Mouse (Mus musculus) hindbrain, embryonic 10.5 days (tissue): ENCODE data around the gene Pxk. TPM values are rescaled to one million over a fixed set of nuclear protein-coding genes. Genes with fewer than 3 reads are reported as not detected.

Experiments used
- DNase-seq: peaks from one replicate; pipeline ENCODE4 v3.0.0-alpha.2; 2017; ENCODE audit warnings: low spot score
- H3K27ac ChIP-seq: fragments of 300-500 bp; sonication (generic); 2 replicates; pipeline ENCODE4 v1.5.1; 2016; ENCODE audit warnings: mild to moderate bottlenecking, moderate library complexity
- H3K27me3 ChIP-seq: fragments of 300-500 bp; sonication (generic); 2 replicates; pipeline ENCODE4 v1.6.1; 2016; ENCODE audit warnings: mild to moderate bottlenecking; ENCODE audit not compliant: poor library complexity, insufficient read depth, severe bottlenecking
- H3K36me3 ChIP-seq: fragments of 300-500 bp; sonication (generic); 2 replicates; pipeline ENCODE4 v1.6.1; 2016; ENCODE audit warnings: mild to moderate bottlenecking, moderate library complexity
- H3K4me1 ChIP-seq: fragments of 300-500 bp; sonication (generic); replicated peaks from 2 replicates; pipeline ENCODE4 v1.6.1; 2016; ENCODE audit warnings: mild to moderate bottlenecking
- H3K4me3 ChIP-seq: fragments of 300-500 bp; sonication (generic); 2 replicates; pipeline ENCODE4 v1.5.1; 2016; ENCODE audit warnings: mild to moderate bottlenecking, moderate library complexity
- H3K9me3 ChIP-seq: fragments of 300-500 bp; sonication (generic); 2 replicates; pipeline ENCODE4 v1.6.1; 2016; ENCODE audit warnings: mild to moderate bottlenecking, moderate library complexity
- WGBS: fragments of 180-500 bp; shearing (Covaris S2); methylation state at CpG from one replicate; pipeline ENCODE4 v1.1.7; 2016; 5-methylcytosine and 5-hydroxymethylcytosine counted together
- polyA plus RNA-seq: library from polyadenylated mRNA; unstranded; fragments of >200 nt; fragmentation: Nextera tagmentation; extraction: Ambion mirVana; gene quantifications from 2 replicates; pipeline ENCODE4 v1.2.1, GENCODE M21; 2016

Pxk gene
- polyA plus RNA-seq = 19.8 and 23.8 TPM in 2 replicates

DNA sequence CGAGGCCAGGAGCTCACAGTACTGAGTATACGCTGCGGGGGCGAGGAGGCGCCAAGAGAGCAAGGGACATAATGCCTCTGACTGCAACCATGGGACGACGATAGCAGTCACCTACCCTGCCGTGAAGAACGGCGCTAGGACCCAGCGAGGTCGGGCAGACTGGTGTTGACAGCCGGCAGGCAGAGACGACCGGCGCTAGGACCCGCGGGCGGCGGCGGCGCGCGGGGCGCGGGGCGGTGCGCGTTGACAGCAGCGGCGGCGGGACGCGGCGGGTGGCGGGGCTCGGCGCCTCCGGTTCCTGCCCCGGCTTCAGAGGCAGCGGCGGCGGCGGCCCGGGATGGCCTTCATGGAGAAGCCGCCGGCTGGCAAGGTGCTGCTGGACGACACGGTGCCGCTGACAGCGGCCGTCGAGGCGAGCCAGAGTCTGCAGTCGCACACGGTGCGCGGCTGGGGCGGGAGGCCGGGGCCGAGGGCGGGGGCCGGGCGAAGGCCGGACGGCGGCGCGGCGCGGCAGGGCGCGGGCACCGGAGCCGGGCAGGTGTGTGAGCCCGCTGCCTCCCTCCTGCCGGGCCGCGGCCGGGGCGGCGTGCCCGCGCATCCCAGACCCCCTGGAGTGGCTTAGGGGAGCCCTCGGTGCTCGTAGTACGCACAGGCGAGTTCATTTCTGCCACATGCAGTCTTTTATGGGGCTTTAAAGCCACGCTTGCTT is at the start of gene Pxk:
TSS of gene Pxk (plus strand) at position 234 of the 709 bp plus-strand sequence.
- peak; percentile 94 for DNase-seq
- Histone ChIP-seq H3K4me3 (peak within 1 kb of the TSS; percentile 84), H3K27me3 (no peaks in the 10 kb centered on the region), H3K27ac (peak within 1 kb of the TSS; percentile 87), H3K36me3 (no peaks in the 10 kb centered on the region), H3K9me3 (no peaks in the 10 kb centered on the region), H3K4me1 (peaks cover 24% of the 10 kb centered on the region)
- WGBS = under 1% methylated on average over 89 of the region's 89 CpGs

DNA sequence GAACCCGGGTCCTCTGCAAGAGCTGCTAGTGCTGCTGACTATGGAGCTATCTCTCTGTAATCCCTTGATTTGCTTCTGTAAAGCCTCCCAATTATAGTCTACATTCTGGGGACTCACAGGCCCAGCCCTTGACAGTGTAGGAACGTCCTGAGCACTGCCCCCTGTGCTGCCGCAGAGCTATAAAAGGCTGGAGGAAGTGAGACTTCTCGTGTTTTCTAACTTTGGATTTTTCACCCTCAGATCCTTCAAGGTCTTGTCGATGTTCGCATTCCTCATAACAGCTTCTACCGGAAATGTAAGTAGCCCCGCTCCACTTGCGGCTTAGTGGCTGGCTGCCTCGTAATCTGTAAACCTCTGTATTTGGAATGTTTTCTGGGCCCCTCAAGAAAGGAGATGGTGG is 48.7 kb upstream of the Pxk start:
- no peak overlapping the region for H3K4me3 ChIP-seq
- no peak overlapping the region for H3K27ac ChIP-seq
- no peak for DNase-seq
- no peaks in the 10 kb centered on the region for H3K9me3 ChIP-seq
- H3K4me1 ChIP-seq = peaks cover 5% of the 10 kb centered on the region
- H3K36me3 ChIP-seq = peaks cover 29% of the 10 kb centered on the region
- no peaks in the 10 kb centered on the region for H3K27me3 ChIP-seq
- 92% methylated on average over 10 of the region's 10 CpGs for WGBS

DNA sequence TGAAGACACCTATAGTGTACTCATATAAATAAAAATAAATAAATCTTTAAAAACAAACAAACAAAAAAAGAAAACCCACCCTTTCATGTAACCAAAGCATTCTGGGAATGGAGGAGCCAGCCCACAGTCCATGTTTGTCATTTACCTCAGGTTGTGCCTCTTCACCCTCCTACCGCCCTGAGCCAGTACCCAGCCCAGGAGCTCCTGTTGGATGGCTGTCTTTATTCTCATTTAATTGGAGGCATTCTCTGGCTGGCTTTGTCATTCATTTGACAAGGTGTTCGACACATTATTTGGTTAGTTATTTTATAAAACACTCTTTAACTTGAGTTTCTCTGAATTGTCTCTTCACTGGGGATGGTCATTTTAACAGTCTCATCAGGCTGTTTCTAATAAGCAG is 46.1 kb upstream of the Pxk start:
- H3K4me3 ChIP-seq = no peak overlapping the region
- no peak for DNase-seq
- H3K27me3 ChIP-seq = no peaks in the 10 kb centered on the region
- H3K27ac ChIP-seq = no peak overlapping the region
- H3K4me1 ChIP-seq = peaks cover 10% of the 10 kb centered on the region
- no peaks in the 10 kb centered on the region for H3K9me3 ChIP-seq
- WGBS = 90% methylated on average over 2 of the region's 2 CpGs
- peaks cover 26% of the 10 kb centered on the region for H3K36me3 ChIP-seq

DNA sequence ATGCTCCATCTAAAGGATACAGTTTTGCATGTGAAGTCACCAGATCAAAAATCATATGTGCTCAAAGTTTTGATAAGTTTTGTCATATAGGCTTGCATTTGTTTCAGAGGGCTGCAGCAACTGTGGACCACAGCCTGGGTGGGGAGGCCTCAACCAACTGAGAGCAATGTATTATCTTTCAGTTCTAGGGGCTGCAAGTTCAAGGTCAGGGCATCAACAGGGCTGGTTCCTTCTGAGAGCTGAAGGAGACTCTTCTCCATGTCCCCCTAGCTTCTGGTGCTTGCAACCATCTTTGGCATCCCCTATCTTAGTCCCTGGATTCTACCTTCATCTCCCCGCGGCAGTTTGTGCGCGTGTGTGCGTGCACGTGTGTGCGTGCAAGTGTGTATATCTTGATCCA is 45.4 kb upstream of the Pxk start:
- Histone ChIP-seq H3K9me3 (no peaks in the 10 kb centered on the region), H3K4me1 (peaks cover 10% of the 10 kb centered on the region), H3K36me3 (peaks cover 20% of the 10 kb centered on the region), H3K27ac (no peak overlapping the region), H3K27me3 (no peaks in the 10 kb centered on the region), H3K4me3 (no peak overlapping the region)
- WGBS = 96% methylated on average over 7 of the region's 7 CpGs
- no peak for DNase-seq

DNA sequence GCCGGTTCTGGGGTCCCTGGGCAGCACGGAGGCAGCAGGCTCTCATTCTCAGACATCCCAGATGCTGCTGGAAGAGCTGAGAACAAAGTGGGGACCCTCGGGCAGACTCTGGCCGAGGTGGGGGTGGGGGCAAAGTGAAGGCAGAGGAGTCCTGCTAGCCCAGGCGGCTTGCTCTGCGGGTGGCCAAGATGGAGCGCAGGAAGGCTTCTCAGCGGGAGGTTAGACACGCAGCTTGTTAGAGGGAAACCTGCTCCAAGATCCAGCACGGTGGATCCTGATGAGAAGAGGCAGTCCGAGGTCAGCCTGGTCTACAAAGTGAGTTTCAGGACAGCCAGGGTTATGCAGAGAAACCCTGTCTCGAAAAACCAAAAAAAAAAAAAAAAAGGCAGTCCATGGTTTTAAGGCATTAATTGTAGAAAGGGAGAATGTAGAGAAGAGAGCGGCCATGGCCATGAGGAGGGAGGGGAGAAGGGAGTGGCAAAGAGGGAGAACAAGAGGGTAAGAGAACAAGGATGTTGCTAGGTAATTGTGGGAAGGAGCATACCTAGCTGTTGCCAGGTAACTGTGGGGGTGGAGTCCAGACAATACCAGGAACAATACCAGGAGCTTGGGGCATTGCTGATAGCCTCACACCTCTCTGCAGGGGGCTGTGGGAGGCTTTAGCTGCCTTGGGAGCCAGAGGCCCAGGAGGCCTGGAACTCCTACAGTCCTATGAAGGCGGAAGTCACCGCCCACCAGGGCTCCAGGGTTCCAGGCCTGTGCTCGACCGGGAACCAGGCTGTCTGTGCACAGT is 43.5 kb upstream of the Pxk start:
- Histone ChIP-seq H3K9me3 (no peaks in the 10 kb centered on the region), H3K36me3 (0 out of 2 replicates have a peak, but pooled peaks cover 9% of the 10 kb centered on the region), H3K4me3 (no peak overlapping the region), H3K4me1 (peaks cover 10% of the 10 kb centered on the region), H3K27me3 (no peaks in the 10 kb centered on the region), H3K27ac (peak overlapping the region; percentile 62)
- 19% methylated on average over 17 of the region's 17 CpGs for WGBS
- DNase-seq = peak; percentile 6

DNA sequence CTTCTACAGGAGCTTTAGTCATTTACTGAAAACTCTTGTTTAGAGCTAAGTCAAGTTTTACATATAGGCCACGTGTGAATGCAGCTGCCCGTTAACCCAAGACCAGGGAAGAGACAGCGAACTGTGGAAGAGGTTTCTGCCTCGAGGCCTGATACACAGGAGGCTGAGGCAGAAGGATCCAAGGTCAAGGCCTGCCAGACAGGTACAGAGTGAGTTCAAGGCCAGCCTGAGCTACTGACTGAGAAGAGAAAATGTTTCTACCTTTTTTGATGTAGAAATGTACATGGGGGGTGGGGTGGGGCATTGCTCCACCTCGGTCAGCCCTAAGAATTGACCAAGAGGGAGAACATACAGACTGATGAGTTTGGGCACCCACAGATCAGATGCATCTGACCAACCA is 41.9 kb upstream of the Pxk start:
- Histone ChIP-seq H3K27me3 (no peaks in the 10 kb centered on the region), H3K4me3 (no peak overlapping the region), H3K9me3 (no peaks in the 10 kb centered on the region), H3K27ac (no peak overlapping the region), H3K36me3 (0 out of 2 replicates have a peak, but pooled peaks cover 4% of the 10 kb centered on the region), H3K4me1 (peaks cover 10% of the 10 kb centered on the region)
- 92% methylated on average over 5 of the region's 5 CpGs for WGBS
- no peak for DNase-seq

DNA sequence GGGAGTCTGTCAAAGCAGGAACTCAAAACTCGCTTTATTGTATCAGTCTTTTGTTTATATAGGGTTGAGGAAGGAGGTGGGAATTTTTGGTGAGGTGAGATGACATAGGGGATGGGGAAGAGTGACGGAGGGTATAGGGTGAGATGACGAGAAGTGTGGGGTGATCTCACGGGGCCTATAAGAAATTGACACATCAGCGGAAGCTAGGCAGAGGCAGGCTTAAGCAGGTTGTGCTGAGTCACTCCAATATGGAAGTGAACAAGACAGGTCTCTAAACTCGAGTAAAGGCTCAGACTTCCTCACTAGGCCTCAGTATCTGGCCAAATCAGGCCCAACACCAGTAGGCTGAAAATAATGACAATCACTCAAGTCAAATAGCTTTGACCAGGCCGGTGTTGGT is 38.1 kb upstream of the Pxk start:
- Histone ChIP-seq H3K9me3 (no peaks in the 10 kb centered on the region), H3K4me3 (no peak overlapping the region), H3K4me1 (peaks cover 18% of the 10 kb centered on the region), H3K27ac (no peak overlapping the region), H3K27me3 (no peaks in the 10 kb centered on the region), H3K36me3 (no peaks in the 10 kb centered on the region)
- WGBS = 94% methylated on average over 7 of the region's 7 CpGs
- no peak for DNase-seq

DNA sequence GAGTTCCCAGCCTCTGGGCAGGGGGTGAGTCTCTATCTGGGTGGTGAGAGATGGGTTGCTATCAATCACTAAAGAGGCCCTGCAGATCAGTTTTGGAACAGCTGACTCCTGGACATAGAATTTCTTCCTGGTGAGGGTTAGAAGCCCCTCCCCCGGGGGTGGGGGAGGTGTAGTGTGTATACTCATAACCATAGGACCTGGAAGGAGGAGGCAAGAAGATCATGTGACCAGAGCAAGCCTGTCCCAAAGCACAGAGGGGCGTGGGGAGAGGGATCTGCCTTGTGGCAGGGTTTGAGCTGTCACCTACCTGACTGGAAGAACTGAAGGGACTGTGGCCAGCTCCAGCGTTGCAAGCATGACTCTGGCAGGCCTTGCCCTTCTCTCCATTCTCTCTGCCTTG is 35.9 kb upstream of the Pxk start:
- no peaks in the 10 kb centered on the region for H3K36me3 ChIP-seq
- peak overlapping the region; percentile 46 for H3K27ac ChIP-seq
- peaks cover 17% of the 10 kb centered on the region for H3K4me1 ChIP-seq
- H3K4me3 ChIP-seq = no peak overlapping the region
- peak; percentile 31 for DNase-seq
- WGBS = 30% methylated on average over 3 of the region's 3 CpGs
- H3K27me3 ChIP-seq = no peaks in the 10 kb centered on the region
- no peaks in the 10 kb centered on the region for H3K9me3 ChIP-seq

DNA sequence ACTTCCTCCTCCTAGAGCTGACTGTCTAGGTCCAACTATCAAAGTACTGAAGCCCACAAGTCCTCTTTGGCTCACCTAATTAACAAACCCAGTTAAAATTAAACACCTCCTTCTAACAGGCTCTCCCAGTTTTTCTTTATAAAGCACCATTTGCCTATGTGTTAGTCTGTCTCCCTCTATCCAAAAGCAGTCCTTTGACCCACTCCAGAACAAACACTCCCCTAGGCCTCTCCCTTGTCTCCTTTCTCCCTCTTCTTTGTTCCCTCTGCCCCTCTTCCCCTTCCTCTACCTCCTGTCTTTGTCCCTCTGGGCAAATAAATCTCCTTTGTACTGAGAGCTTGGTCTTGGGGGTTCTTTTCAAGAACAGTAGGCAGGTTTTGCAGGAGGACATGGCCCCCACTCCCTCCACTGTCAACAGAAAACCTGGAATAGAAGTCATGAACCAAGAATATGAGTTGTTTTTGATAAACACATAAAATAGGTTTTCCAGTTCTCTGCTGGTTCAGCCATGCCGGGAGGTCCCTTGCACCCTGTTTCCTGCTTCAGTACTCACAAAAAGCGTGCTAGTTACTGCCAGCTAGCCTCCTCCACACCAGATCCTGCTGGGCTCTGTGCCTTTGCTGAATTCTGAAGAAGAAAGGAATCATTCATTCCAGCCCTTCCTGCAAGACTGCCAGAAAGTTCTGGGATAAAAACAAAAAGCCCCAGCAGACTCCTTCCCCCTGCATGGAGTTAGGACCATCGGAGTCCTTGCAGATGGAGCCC is 35.3 kb upstream of the Pxk start:
- peak overlapping the region; percentile 46 for H3K27ac ChIP-seq
- no peaks in the 10 kb centered on the region for H3K27me3 ChIP-seq
- WGBS = 51% methylated on average over 3 of the region's 3 CpGs
- H3K9me3 ChIP-seq = no peaks in the 10 kb centered on the region
- H3K36me3 ChIP-seq = no peaks in the 10 kb centered on the region
- peaks cover 17% of the 10 kb centered on the region for H3K4me1 ChIP-seq
- no peak for DNase-seq
- H3K4me3 ChIP-seq = no peak overlapping the region

DNA sequence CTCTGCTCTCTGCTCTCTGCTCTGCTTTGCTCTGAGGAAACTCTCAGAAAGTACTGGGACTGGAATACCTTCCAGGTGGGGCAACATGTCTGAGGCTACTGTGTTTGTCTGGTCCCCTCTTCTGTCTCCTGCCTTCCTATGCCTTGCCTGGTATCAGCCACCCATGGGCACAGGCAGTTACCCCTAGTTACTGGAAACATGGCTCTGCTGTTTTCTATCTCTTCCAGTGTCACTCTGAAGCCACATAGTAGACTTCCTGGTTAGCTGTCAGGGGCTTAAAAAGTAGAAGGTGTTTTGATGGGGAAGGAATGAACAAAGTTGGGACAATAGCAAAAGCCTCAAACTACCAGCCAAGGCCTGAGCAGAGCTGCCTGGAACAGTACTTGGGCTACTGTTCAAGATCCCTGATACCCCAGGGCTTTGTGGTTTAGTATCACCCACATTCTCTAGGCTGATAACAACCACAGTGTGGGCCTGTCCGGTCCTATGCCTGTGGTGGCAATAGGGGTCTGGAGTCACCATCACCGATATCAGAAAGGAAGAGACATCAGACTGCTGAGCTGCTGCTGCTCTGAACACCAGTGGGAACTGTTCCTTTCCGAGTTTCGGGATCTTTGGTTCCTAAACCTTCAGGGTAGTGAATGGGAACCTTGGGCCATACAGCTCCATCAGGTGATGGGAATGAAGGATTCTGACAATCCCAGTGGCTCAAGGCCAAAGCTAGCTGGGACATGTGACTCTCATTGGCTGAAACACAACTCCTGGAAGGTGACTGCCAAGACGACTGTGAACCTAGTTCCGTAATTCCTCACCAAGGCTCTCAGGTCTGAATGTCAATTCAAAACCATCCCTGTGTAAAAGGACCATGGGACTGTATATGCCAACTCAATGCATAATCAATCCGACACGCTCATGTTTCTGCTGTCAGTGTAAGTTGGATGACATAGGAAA is 33.9 kb upstream of the Pxk start:
- Histone ChIP-seq H3K36me3 (no peaks in the 10 kb centered on the region), H3K27ac (peak overlapping the region; percentile 14; the same call in 1 of the 2 replicates), H3K9me3 (no peaks in the 10 kb centered on the region), H3K4me1 (peaks cover 17% of the 10 kb centered on the region), H3K27me3 (no peaks in the 10 kb centered on the region), H3K4me3 (no peak overlapping the region)
- WGBS = 92% methylated on average over 8 of the region's 8 CpGs
- DNase-seq = no peak

DNA sequence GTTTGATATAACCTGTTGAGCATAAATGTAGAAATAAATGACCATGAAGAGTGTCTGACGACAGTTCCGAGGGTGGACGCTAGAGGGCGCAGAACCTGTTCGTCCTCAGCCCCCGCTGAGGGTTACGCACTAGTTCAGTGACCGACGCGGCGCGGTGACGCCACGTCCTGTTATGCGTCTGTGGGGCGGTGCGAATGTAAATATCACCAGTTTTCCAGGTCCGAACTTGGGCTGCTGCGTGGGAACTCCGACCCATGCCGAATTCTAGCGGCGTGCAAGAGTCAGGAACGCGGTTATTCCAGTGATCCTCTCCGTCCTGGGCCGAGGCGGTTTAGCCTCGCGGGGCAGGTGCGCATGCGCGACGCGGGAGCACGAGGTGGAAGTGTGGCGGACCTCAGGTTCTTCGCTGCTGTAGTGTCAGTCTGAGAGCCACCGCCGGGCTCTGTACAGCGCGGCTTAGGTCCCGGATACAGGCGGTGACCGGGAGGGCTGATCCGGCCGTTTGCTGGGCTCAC is 17.8 kb upstream of the Pxk start, which contains the start of gene Rpp14:
TSS of gene Rpp14 (plus strand) at position 203 of the 515 bp plus-strand sequence.
- H3K4me1 ChIP-seq = peaks cover 16% of the 10 kb centered on the region
- no peaks in the 10 kb centered on the region for H3K27me3 ChIP-seq
- H3K36me3 ChIP-seq = peaks cover 19% of the 10 kb centered on the region
- no peaks in the 10 kb centered on the region for H3K9me3 ChIP-seq
- peak within 1 kb of the TSS; percentile 77 for H3K4me3 ChIP-seq
- WGBS = under 1% methylated on average over 47 of the region's 47 CpGs
- H3K27ac ChIP-seq = peak within 1 kb of the TSS; percentile 94
- peak; percentile 93 for DNase-seq

DNA sequence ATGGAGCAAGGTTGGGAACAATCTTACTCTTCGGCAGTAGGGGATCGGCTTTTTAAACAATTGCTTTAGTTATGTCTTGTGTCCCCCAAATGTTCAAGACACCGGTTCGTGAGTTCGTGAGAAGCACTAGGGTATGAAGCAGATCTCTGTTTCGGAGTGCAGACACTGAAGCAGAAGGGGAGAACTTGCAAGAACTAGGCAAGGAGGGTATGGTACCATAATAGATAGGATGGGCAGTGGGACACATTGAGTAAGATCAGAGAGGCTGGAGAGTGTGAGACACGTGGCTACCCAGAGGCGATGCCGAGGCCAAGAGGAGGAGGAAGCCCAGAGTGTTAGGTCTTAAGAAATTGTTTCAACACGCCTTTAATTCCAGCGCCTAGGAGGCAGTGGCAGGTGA is 17.3 kb upstream of the Pxk start:
- Histone ChIP-seq H3K4me3 (peak overlapping the region; percentile 77), H3K27ac (peak overlapping the region; percentile 94), H3K36me3 (peaks cover 24% of the 10 kb centered on the region), H3K4me1 (peaks cover 16% of the 10 kb centered on the region), H3K9me3 (no peaks in the 10 kb centered on the region), H3K27me3 (no peaks in the 10 kb centered on the region)
- no peak for DNase-seq
- 6% methylated on average over 11 of the region's 11 CpGs for WGBS
